Mouse (Mus musculus) kidney, adult 2 months (tissue): ENCODE data around the gene Nmur1. TPM values are rescaled to one million over a fixed set of nuclear protein-coding genes. Genes with fewer than 3 reads are reported as not detected.
A peak's percentile ranks its signal among the peaks of the same experiment; 100 is the strongest.

Experiments
- DNase-seq: peaks from one replicate; pipeline ENCODE4 v3.0.0; 2021
- H3K27ac ChIP-seq: fragments of 200-500 bp; 2 replicates; pipeline ENCODE4 v1.5.1; 2012; ENCODE audit warnings: low read depth, low read length, control low read depth, inconsistent platforms; ENCODE audit not compliant: insufficient read depth
- H3K27me3 ChIP-seq: fragments of 200-500 bp; replicated peaks from 2 replicates; pipeline ENCODE4 v1.6.1; 2012; ENCODE audit warnings: mild to moderate bottlenecking, moderate library complexity, low read length, inconsistent platforms; ENCODE audit not compliant: control insufficient read depth, insufficient read depth
- H3K36me3 ChIP-seq: fragments of 200-500 bp; 2 replicates; pipeline ENCODE4 v1.6.1; 2012; ENCODE audit warnings: mild to moderate bottlenecking, moderate library complexity, low read length, inconsistent platforms; ENCODE audit not compliant: control insufficient read depth, insufficient read depth
- H3K4me1 ChIP-seq: fragments of 200-500 bp; 2 replicates; pipeline ENCODE4 v1.6.1; 2011; ENCODE audit warnings: low read length; ENCODE audit not compliant: control insufficient read depth, insufficient read depth
- H3K4me3 ChIP-seq: fragments of 200-500 bp; 2 replicates; pipeline ENCODE4 v1.5.1; 2011; ENCODE audit warnings: mild to moderate bottlenecking, low read depth, low read length, control low read depth; ENCODE audit not compliant: insufficient read depth
- CTCF ChIP-seq: fragments of 200-500 bp; conservative IDR thresholded peaks from 2 replicates; pipeline ENCODE4 v1.5.1; 2011; ENCODE audit warnings: low read depth, mild to moderate bottlenecking, control low read depth, low read length, moderate library complexity, mixed read lengths; ENCODE audit not compliant: insufficient read depth, insufficient read length
- POLR2A ChIP-seq: fragments of 200-500 bp; IDR thresholded peaks from one replicate; pipeline ENCODE4 v1.6.1; 2011; ENCODE audit warnings: low read depth, low read length, control low read depth
- WGBS: fragments of 180-500 bp; shearing (Covaris S2); methylation state at CpG from one replicate; pipeline ENCODE4 v1.1.7; 2018; 5-methylcytosine and 5-hydroxymethylcytosine counted together
- polyA plus RNA-seq: library from polyadenylated mRNA; depleted of rRNA; stranded (reverse); fragments of >200 nt; gene quantifications from 2 replicates; pipeline ENCODE4 v1.2.3, GENCODE M21; 2012

Nmur1 gene
- polyA plus RNA-seq, 1 experiment: 0.23 TPM

DNA sequence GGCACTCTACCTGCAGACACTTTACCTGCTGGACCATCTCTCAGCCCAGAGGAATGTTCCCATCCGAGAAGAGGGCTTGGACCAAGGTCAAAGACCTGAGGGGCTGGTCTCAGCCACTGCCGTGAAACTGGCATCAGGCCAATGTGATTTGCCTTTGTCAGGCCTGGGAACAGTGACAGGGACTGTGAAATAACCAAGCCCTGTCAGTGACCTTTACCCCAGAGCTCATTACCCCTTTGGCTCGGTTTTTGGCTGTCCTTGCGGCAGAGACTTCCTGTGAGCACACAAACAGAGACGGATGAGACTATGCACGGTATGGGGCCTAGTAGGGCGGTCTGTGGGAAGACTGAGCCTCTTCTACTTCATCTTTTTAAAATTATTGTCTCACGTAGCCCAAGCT is 19.1 kb downstream of the Nmur1 start:
- TF ChIP-seq POLR2A: no peak
- TF ChIP-seq CTCF: no peak
- peak; percentile 71 for DNase-seq
- 36% methylated on average over 8 of the region's 8 CpGs for WGBS

DNA sequence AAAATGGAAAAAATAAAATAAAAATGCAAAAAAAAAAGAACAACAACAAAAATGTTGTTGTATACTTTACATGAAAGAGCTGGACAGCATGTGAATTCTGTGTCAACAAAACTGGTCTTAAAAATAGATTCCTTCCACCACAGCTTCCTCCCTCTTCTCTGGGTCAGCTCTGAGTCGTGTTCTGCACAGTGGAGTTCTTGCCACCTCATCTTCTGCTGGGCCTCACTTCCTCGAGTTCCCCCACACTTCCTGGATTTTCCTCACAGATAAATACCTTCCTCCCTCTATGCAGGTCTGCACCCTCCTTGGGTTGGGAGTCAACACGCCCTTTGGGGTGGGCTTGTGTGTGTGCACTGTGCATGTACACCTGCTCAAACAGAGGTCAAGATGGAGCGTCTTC is 19.7 kb downstream of the Nmur1 start:
- Histone ChIP-seq H3K27me3 (no peaks in the 10 kb centered on the region), H3K4me1 (no peaks in the 10 kb centered on the region), H3K36me3 (no peaks in the 10 kb centered on the region), H3K4me3 (no peak overlapping the region), H3K27ac (no peak overlapping the region)
- WGBS: 61% methylated on average over 4 of the region's 4 CpGs
- peak; percentile 22 for DNase-seq
- TF ChIP-seq POLR2A: no peak
- TF ChIP-seq CTCF: no peak

More for the DNA sequence above, 19.1 kb downstream of the Nmur1 start:
- Histone ChIP-seq H3K27me3 (no peaks in the 10 kb centered on the region), H3K4me1 (no peaks in the 10 kb centered on the region), H3K4me3 (no peak overlapping the region), H3K36me3 (no peaks in the 10 kb centered on the region), H3K27ac (no peak overlapping the region)

DNA sequence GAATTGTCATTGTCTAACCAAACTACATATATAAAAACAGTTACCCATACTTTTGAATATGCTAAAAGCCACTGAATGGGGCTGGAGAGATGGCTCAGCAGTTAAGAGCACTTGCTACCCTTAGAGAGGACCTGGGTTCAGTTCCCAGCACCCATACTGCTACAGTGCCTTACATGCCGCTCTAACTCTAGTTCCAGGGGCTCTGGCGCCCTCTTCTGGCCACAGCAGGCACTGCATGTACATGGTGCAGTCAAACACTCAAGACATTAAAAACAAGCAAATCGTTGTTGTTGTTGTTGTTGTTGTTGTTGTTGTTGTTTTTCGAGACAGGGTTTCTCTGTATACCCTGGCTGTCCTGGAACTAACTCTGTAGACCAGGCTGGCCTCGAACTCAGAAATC is 21.2 kb downstream of the Nmur1 start:
- Histone ChIP-seq H3K4me1 (no peaks in the 10 kb centered on the region), H3K4me3 (no peak overlapping the region), H3K27me3 (no peaks in the 10 kb centered on the region), H3K27ac (no peak overlapping the region), H3K36me3 (no peaks in the 10 kb centered on the region)
- TF ChIP-seq POLR2A: no peak
- TF ChIP-seq CTCF: peak; percentile 60
- 61% methylated on average over 5 of the region's 5 CpGs for WGBS
- no peak for DNase-seq

DNA sequence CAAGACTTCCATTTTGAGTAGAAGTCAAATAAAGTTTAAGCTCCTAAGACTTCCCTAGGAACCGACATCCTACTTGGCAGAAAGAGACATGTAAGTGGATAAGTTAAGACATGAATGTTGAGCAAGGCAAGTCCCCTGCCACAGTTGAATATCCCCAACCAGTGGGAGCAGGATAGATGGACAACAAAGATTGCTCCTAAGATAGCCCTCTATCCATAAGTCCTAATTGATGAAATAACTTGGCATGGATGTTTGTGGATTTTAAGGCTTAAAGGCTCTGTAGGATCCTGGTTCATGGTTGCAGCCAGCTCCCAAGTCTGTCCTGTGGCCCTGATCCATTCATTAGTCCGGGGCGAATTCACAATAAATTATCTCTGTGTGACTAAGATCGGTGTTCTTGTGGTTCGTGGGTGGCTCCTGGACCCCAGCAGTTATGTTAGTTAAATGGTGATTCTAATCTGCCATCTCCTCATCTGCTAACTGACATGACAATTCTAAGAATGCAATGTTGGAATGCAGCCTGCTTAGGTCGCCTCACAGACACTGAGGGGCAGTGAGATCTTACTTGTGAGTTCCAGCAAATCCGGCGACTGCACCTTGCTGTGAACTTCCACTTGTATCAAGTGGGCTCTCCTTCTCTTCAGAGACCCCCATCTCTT is 25.8 kb downstream of the Nmur1 start:
- 69% methylated on average over 8 of the region's 8 CpGs for WGBS
- no peaks in the 10 kb centered on the region for H3K36me3 ChIP-seq
- H3K4me1 ChIP-seq: no peaks in the 10 kb centered on the region
- no peak for TF ChIP-seq POLR2A
- no peak for TF ChIP-seq CTCF
- no peak overlapping the region for H3K27ac ChIP-seq
- no peak overlapping the region for H3K4me3 ChIP-seq
- DNase-seq: no peak
- H3K27me3 ChIP-seq: no peaks in the 10 kb centered on the region

DNA sequence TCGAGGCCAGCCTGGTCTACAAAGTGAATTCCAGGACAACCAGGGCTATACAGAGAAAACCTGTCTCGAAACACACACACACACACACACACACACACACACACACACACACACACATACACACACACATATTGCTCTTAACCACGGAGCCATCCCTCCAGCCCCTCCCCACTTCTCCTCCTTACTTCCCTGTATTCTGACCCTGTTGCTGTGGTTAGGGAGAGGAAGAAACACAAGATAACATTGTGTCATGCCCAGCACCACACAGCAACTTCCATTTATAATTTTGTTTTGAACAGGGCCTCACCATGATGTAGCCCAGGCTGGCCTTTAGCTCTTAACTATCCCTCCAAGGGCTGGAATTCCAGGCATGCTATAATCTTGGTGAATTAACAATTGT is 26.7 kb downstream of the Nmur1 start:
- no peaks in the 10 kb centered on the region for H3K4me1 ChIP-seq
- H3K27me3 ChIP-seq: no peaks in the 10 kb centered on the region
- DNase-seq: no peak
- no peaks in the 10 kb centered on the region for H3K36me3 ChIP-seq
- H3K27ac ChIP-seq: no peak overlapping the region
- TF ChIP-seq POLR2A (no peak), CTCF (no peak)
- WGBS: 77% methylated on average over 3 of the region's 3 CpGs
- no peak overlapping the region for H3K4me3 ChIP-seq

DNA sequence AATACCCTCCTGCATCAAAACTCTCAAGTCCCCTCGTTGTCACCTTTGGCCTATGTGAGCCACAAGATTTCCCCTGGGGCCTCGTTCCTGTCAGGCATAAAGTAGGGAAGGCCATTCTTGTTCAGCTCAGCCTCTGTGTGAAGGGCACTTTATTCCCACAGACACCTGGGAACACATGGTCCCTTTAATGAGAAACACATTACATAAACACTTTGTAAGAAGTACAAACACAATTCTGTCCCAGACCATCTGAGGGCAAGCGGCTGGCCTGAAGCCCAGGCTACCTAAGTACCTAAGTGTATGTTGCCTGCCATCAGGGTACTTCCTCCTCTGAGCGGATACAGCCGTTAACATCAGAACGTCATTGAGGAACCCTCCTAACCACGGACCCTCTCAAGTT is 27.8 kb downstream of the Nmur1 start:
- H3K4me1 ChIP-seq: no peaks in the 10 kb centered on the region
- H3K27ac ChIP-seq: no peak overlapping the region
- no peak for TF ChIP-seq CTCF
- no peak for TF ChIP-seq POLR2A
- no peaks in the 10 kb centered on the region for H3K36me3 ChIP-seq
- H3K4me3 ChIP-seq: no peak overlapping the region
- WGBS: 53% methylated on average over 7 of the region's 7 CpGs
- no peaks in the 10 kb centered on the region for H3K27me3 ChIP-seq
- no peak for DNase-seq

DNA sequence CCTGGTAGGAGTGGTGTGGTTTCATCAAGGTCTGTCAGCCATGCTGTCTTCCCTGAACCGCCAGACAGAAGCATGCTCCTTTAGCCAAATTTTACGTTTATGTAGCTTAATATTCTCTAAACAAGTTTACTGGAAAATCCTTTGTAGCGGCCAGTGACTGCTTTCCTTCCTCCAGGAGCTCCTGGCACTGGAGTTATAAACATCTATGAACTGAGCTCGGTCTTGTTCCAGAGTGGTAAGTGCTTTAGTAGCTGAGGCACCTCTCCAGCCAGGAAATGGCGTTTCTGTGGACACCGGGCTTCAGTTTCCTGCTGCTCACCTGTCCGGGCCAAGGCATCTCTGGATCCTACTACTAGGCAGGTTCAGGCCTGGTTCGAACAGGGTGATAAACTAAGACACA is 28.4 kb downstream of the Nmur1 start:
- Histone ChIP-seq H3K4me1 (no peaks in the 10 kb centered on the region), H3K4me3 (no peak overlapping the region), H3K36me3 (no peaks in the 10 kb centered on the region), H3K27me3 (no peaks in the 10 kb centered on the region), H3K27ac (no peak overlapping the region)
- WGBS: 75% methylated on average over 8 of the region's 8 CpGs
- TF ChIP-seq CTCF (no peak), POLR2A (no peak)
- DNase-seq: no peak
